Mouse (Mus musculus) liver, adult 2 months (tissue): ENCODE measurements around the gene Elmo3. TPM values are rescaled to one million over a fixed set of nuclear protein-coding genes. Genes with fewer than 3 reads are reported as not detected.

Source experiments
- DNase-seq: peaks from one replicate; pipeline ENCODE4 v3.0.0-alpha.2; 2011; ENCODE audit warnings: low read depth, low spot score; ENCODE audit errors: extremely low read depth
- H3K27ac ChIP-seq: fragments of 200-500 bp; replicated peaks from 2 replicates; pipeline ENCODE4 v1.5.1; 2012; ENCODE audit warnings: low read depth, mild to moderate bottlenecking, control low read depth, inconsistent platforms, low read length; ENCODE audit not compliant: insufficient read depth
- H3K27me3 ChIP-seq: fragments of 200-500 bp; 2 replicates; pipeline ENCODE4 v1.6.1; 2012; ENCODE audit warnings: mild to moderate bottlenecking, moderate library complexity, low read length, inconsistent platforms; ENCODE audit not compliant: control insufficient read depth, insufficient read depth
- H3K36me3 ChIP-seq: fragments of 200-500 bp; 2 replicates; pipeline ENCODE4 v1.6.1; 2012; ENCODE audit warnings: low read length, inconsistent platforms; ENCODE audit not compliant: control insufficient read depth, insufficient read depth
- H3K4me1 ChIP-seq: fragments of 200-500 bp; 2 replicates; pipeline ENCODE4 v1.6.1; 2011; ENCODE audit warnings: low read length; ENCODE audit not compliant: control insufficient read depth, insufficient read depth
- H3K4me3 ChIP-seq: fragments of 200-500 bp; 2 replicates; pipeline ENCODE4 v1.5.1; 2011; ENCODE audit warnings: low read depth, mild to moderate bottlenecking, control low read depth, low read length, moderate library complexity; ENCODE audit not compliant: insufficient read depth
- H3K79me2 ChIP-seq: fragments of 200-500 bp; 2 replicates; pipeline ENCODE4 v1.6.1; 2012; ENCODE audit warnings: inconsistent platforms, mild to moderate bottlenecking, low read length, moderate library complexity; ENCODE audit not compliant: control insufficient read depth, insufficient read depth
- H3K9ac ChIP-seq: fragments of 200-500 bp; 2 replicates; pipeline ENCODE4 v1.6.1; 2012; ENCODE audit warnings: low read depth, mild to moderate bottlenecking, control low read depth, inconsistent platforms, low read length
- CTCF ChIP-seq: fragments of 200-500 bp; IDR thresholded peaks from 2 replicates; pipeline ENCODE4 v1.5.1; 2011; ENCODE audit warnings: low read depth, low read length, control low read depth
- POLR2A ChIP-seq: fragments of 200-500 bp; IDR thresholded peaks from 2 replicates; pipeline ENCODE4 v1.6.1; 2011; ENCODE audit warnings: low read length, control low read depth; ENCODE audit not compliant: insufficient read depth; ENCODE audit errors: extremely low read depth
- WGBS: fragments of 180-500 bp; shearing (Covaris S2); methylation state at CpG from one replicate; pipeline ENCODE4 v1.1.7; 2018; 5-methylcytosine and 5-hydroxymethylcytosine counted together
- polyA plus RNA-seq: library from polyadenylated mRNA; depleted of rRNA; stranded (reverse); fragments of >200 nt; gene quantifications from 2 replicates; pipeline ENCODE4 v1.2.3, GENCODE M21; 2012
- total RNA-seq: library from RNA; depleted of rRNA; stranded (reverse); fragments of >200 nt; gene quantifications from 2 replicates; pipeline ENCODE4 v1.2.3, GENCODE M21; 2014

Elmo3 gene
- total and polyA plus RNA-seq, 2 experiments, result 16.8 to 33.4 TPM

DNA sequence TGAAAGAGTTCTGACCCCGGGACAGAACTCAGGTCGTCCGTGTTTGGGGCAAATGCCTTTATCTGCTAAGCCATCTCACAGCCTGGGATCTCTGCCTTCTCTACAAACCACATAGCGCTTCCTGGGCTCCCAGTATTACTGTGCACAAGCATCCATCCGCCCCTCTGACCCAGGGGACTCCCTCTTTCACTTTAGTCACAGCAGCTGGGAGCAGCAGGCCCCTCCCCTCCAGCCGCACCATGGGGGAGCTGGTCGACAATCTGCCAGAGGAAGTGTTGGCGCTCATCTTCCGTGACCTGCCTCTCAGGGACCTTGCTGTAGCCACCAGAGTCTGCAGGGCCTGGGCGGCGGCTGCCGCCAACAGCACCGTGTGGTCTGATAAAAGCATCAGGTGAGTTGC, 38.6 kb upstream of the Elmo3 start:
- Histone ChIP-seq H3K4me3 (no peak overlapping the region), H3K27me3 (no peaks in the 10 kb centered on the region), H3K9ac (no peak overlapping the region), H3K27ac (no peak overlapping the region), H3K36me3 (no peaks in the 10 kb centered on the region), H3K4me1 (peaks cover 20% of the 10 kb centered on the region), H3K79me2 (peaks cover 14% of the 10 kb centered on the region)
- DNase-seq, result no peak
- WGBS, result 88% methylated on average over 13 of the region's 13 CpGs
- TF ChIP-seq CTCF (no peak), POLR2A (no peak)

- Histone ChIP-seq H3K4me3 (peak overlapping the region; percentile 78), H3K27ac (peak overlapping the region; percentile 86), H3K9ac (peak overlapping the region; percentile 87), H3K36me3 (no peaks in the 10 kb centered on the region), H3K4me1 (peaks cover 20% of the 10 kb centered on the region), H3K27me3 (no peaks in the 10 kb centered on the region), H3K79me2 (peaks cover 13% of the 10 kb centered on the region)
- WGBS, result 27% methylated on average over 65 of the region's 65 CpGs
- DNase-seq, result no peak
- TF ChIP-seq POLR2A, result no peak
These were observed 36.9 kb upstream of the Elmo3 start for GRCm38 (mm10) chr8:105268342-105269074.

- Histone ChIP-seq H3K27ac (peak overlapping the region; percentile 86), H3K27me3 (no peaks in the 10 kb centered on the region), H3K4me1 (peaks cover 18% of the 10 kb centered on the region), H3K9ac (peak overlapping the region; percentile 92), H3K79me2 (peaks cover 11% of the 10 kb centered on the region), H3K4me3 (peak overlapping the region; percentile 78), H3K36me3 (no peaks in the 10 kb centered on the region)
- TF ChIP-seq POLR2A, result no peak
- 10% methylated on average over 10 of the region's 10 CpGs for WGBS
- peak; percentile 90 for DNase-seq
These were observed 36.3 kb upstream of the Elmo3 start for GRCm38 (mm10) chr8:105269075-105269458.

GRCm38 (mm10) chr8:105269461-105269947, 35.9 kb upstream of the Elmo3 start, which contains the start of gene Hsf4:
TSS of gene Hsf4 (plus strand) at chr8:105269801.
- peak; percentile 62 for DNase-seq
- Histone ChIP-seq H3K4me3 (peak within 1 kb of the TSS; percentile 78), H3K36me3 (no peaks in the 10 kb centered on the region), H3K27me3 (no peaks in the 10 kb centered on the region), H3K4me1 (peaks cover 18% of the 10 kb centered on the region), H3K9ac (peak within 1 kb of the TSS; percentile 92), H3K27ac (peak within 1 kb of the TSS; percentile 86), H3K79me2 (peaks cover 7% of the 10 kb centered on the region)
- WGBS, result 1% methylated on average over 42 of the region's 42 CpGs
- peak; percentile 75 for TF ChIP-seq POLR2A
- no peak for TF ChIP-seq CTCF

- H3K27ac ChIP-seq, result peak overlapping the region; percentile 71
- WGBS, result 40% methylated on average over 39 of the region's 39 CpGs
- no peaks in the 10 kb centered on the region for H3K36me3 ChIP-seq
- H3K27me3 ChIP-seq, result no peaks in the 10 kb centered on the region
- peaks cover 15% of the 10 kb centered on the region for H3K4me1 ChIP-seq
- H3K79me2 ChIP-seq, result peaks cover 7% of the 10 kb centered on the region
- TF ChIP-seq POLR2A (no peak), CTCF (no peak)
- H3K9ac ChIP-seq, result peak overlapping the region; percentile 92
- peak overlapping the region; percentile 78 for H3K4me3 ChIP-seq
- no peak for DNase-seq
These were observed 35.1 kb upstream of the Elmo3 start for GRCm38 (mm10) chr8:105270101-105270915.

DNA sequence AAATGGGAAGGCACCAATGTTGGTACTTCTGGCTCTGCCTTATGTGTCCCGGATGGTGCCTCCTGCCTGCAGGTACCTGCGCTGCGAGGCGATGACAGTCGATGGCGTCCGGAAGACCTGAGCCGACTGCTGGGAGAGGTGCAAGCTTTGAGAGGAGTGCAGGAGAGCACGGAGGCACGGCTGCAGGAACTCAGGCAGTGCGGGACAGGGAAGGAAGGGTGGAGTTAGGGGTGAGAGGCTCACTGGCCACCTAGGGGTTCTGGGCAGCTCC, 34.5 kb upstream of the Elmo3 start:
- Histone ChIP-seq H3K27me3 (no peaks in the 10 kb centered on the region), H3K4me1 (peaks cover 13% of the 10 kb centered on the region), H3K4me3 (no peak overlapping the region), H3K9ac (no peak overlapping the region), H3K27ac (no peak overlapping the region), H3K36me3 (no peaks in the 10 kb centered on the region), H3K79me2 (peaks cover 7% of the 10 kb centered on the region)
- 49% methylated on average over 11 of the region's 11 CpGs for WGBS
- no peak for DNase-seq
- TF ChIP-seq CTCF (no peak), POLR2A (no peak)
